Mouse (Mus musculus) fibroblast of lung, adult 2 months (primary cell): ENCODE results near the gene Mtch1.
"Not testable (repeated sequence)": the region's sequence is repeated elsewhere in the genome, so short reads cannot be mapped to it uniquely, and the experiment has no call there.

ENCODE experiments used
- DNase-seq: peaks from one replicate; pipeline ENCODE4 v3.0.0-alpha.2; 2011; ENCODE audit warnings: low read depth

The Mtch1 gene

DNA sequence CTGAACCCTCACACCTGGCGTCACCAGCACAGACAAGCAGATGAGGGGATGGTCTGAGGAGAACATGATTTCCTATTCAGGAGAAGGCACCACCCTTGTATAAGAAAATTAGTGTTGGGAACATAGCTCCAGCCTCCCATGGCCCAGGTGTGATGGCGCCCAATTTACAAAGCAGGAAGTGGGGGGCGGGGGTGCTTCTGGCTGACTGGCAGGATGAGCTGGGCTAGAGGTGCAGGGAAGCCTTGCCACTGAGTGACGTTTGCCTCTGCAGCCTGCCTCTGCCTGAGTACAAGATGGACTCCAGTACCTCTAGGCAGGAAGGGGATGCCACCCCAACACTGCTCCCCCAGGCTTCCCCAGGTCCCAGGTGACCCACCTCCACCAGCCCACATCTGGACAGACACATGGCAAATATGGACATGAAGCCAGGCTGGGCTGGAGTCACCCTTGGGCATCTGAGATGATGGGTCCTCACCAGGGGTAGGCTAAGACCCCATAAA, 15.5 kb downstream of the Mtch1 start:
- DNase-seq: no peak

DNA sequence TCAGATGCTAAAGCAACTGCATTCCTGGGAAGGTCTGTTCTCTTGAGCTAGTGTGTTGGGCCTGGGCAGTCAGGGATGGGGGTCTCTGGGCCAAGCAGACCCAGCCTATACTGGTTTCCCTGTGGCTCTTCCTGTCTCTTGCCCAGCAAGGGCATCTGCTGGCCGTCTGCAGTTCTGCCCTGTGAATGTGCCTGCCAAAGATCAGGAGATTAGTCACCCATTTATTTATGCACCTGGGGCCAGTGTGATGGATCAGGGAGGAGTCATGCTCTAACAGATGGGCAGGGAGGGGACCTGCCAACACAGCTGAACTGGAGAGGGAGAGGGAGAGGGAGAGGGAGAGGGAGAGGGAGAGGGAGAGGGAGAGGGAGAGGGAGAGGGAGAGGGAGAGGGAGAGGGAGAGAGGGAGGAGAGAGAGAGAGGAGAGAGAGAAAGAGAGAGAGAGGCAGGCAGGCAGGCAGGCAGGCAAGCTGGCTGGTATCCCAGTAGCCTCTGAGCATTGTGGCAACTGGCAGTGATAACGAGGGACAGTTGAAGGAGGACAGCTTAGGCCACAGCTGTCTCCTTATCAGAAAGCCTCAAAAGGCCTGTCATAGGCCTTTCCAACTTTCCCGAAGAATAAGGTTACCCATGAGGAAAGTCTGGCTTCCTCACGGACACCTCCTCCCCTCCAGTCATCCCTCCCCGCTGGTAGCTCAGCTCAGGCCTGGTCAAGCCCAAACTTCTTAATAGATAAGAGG, 16.9 kb downstream of the Mtch1 start:
- DNase-seq: no peak

- DNase-seq: no peak
These were observed 17.5 kb downstream of the Mtch1 start for GRCm38 (mm10) chr17:29330221-29330620.

- DNase-seq: no peak
These were observed 20.0 kb downstream of the Mtch1 start for GRCm38 (mm10) chr17:29327691-29328090.

GRCm38 (mm10) chr17:29326531-29327529, 20.9 kb downstream of the Mtch1 start:
- no peak for DNase-seq

DNA sequence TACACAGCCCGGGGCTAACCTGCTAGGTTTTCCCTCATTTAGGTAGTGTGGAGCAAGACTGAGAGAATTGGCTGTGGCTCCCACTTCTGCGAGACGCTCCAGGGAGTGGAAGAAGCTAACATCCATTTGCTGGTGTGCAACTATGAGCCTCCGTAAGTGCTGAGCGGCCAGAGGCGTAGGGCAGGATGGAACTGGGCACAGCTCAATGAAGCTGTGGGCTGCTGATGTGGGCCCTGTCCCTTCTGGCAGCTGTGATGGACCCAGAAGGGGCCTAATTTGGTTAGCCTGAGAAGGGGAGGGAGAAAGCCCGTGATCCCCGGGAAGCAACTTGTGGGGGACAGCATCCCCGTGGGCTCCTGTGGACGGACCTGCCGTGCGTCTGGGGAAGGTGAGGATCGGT, 21.9 kb downstream of the Mtch1 start:
- no peak for DNase-seq

- DNase-seq: no peak
These were observed 24.1 kb downstream of the Mtch1 start for GRCm38 (mm10) chr17:29323625-29324024.

- DNase-seq: no peak
These were observed 25.2 kb downstream of the Mtch1 start for GRCm38 (mm10) chr17:29322603-29322962.

DNA sequence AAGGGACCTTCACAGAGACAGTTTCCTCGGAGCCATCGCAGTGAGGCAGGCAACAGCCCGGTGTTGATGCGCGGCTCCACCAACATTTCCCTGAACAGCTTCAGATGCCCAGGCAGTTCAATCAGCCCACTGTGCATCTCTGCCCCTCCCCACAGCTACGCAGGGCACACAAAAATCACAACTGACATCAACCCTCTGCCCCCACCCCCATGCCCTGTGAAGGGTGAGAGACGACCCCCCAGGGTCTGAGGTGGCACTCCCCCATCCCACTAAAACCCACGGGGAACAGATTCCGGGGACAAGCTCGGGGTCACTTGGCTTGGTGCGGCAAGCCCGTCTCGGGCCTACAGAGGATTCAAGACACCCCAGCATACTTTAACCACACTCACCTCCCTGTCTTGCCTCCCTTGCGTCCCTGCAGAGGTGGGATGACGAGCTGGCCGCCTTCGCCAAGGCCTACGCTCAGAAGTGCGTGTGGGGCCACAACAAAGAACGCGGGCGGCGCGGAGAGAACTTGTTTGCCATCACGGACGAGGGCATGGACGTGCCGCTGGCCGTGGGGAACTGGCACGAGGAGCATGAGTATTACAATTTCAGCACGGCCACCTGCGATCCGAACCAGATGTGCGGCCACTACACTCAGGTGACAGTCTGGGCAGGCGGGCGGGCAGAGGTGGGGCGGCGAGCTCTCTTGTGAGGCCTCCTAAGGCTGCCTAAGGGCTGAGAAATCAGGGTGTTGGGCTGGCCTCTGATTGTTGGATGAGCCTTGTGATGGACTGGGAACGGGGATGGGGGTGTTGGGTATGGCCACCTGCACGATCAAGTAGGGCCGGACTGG, 25.8 kb downstream of the Mtch1 start:
- DNase-seq: no peak

- DNase-seq: no peak
These were observed 27.7 kb downstream of the Mtch1 start for GRCm38 (mm10) chr17:29319881-29320639.

DNA sequence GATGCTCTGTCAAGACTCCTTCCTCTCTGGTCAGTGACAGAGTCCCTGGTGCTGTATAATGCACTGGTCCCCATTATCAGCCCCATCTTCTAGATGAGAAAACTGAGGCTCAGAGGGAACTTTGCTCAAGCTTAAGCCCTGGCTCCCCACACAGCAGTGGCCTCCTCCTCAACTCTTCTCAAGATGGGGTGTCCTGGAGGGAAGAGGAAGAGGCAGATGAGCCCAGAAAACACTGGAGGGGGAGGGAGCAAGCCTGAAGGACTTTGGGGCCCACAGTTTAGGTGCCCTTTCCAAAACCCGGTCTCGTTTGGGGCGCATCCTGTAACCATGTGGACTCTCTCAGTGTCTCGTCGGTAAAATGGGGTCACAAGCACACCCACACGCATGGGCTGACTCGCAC, 28.3 kb downstream of the Mtch1 start:
- DNase-seq: no peak

- DNase-seq: no peak
These were observed 28.9 kb downstream of the Mtch1 start for GRCm38 (mm10) chr17:29318731-29319250.

DNA sequence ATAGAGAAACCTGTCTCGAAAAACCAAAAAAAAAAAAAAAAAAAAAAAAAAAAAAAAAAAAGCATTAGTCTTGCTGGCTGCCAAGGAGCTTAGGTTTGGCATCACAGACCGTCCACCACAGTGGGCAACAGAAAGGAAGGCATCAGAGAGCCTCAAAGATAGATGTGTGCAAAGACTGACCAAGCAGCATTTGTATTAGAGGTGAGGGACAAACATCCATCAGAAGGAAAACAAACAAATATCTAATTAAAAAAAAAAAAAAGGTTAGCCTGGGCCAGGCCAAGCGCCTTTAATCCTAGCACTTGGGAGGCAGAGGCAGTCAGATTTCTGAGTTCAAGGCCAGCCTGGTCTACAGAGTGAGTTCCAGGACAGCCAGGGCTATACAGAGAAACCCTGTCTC, 30.4 kb downstream of the Mtch1 start, which contains the start of gene Pi16:
TSS of gene Pi16 (plus strand) at position 301 of the 400 bp plus-strand sequence.
- not testable (repeated sequence) for DNase-seq

GRCm38 (mm10) chr17:29316891-29317290, 30.8 kb downstream of the Mtch1 start:
- DNase-seq: no peak

- DNase-seq: no peak
These were observed 31.9 kb downstream of the Mtch1 start for GRCm38 (mm10) chr17:29315672-29316465.

DNA sequence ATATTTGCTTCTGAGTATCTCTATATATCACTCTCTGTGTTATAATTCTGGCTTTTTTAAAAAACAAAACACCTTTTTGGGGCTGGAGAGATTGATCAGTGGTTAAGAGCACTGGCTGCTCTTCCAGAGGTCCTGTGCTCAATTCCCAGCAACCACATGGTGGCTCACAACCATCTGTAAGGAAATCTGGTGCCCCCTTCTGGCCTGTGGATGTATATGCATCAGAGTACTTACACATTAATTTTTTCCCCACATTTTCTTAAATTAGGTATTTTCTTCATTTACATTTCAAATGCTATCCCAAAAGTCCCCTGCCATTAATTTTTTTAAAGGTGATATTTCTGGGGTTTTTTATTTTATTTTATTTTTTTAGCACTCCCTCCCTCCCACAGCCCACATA, 34.4 kb downstream of the Mtch1 start:
- no peak for DNase-seq

DNA sequence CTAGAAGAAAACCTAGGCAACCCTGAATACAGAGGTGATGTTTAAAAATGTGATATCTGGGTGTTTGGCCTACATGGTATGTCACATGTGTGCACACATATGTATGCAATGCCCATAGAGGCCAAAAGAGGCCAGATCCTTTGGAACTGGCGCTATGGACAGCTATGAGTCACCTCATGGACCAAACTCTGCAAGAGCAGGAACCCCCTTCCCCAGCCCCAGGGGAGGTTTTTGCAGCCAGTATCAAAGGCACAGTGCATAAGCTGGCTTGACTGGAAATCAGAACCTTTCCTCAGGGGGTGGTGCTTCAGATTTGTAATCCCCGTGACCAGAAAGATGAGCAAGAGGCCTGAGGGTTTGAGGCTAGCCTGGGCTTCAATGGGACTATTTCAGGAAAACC, 35.7 kb downstream of the Mtch1 start:
- DNase-seq: no peak

DNA sequence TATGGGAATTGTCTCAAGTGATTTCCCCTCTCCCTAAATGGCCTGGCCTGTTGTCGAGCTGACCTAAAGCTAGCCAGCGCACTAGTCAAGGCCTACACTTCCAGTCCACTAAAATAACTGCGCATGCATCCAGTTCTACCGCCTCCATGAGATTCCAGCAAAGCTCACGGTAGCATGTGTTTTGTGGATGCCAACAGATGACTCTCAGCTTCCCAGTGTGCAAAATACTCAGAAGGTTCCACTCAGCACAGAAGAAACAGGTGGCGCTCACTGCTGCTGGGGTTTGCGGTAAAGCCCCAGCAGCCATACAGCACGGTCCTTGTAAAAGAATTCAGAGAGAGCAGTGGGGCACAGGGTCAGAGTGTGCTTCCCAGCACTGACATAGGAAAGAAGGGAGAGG, 36.1 kb downstream of the Mtch1 start:
- no peak for DNase-seq

DNA sequence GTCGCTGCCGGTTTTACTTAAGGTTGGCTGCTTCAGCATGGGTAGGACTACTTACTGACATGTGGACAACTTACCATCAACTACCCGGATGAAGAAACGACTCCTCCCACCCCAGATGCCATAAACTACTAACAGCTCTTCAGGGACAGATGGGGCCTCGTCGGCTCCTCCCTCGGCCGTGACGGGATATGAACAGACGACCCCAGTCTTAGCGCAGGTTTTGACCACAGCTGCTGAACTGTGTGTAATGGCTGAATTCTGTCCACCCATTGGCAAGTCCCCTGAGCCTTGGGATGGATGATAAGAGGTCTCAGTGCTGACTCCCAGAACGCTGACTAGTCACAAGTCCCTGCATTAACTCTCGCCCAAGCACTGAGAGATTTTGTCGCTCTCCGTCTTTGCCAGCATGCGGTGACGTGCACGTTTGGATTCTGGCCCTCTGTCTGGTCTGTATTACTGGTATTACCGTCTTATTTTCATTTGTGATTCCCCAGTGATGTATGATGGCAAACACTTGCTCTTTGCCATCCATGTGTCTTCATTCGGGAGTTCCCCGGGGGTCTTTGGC, 37.6 kb downstream of the Mtch1 start:
- DNase-seq: no peak

DNA sequence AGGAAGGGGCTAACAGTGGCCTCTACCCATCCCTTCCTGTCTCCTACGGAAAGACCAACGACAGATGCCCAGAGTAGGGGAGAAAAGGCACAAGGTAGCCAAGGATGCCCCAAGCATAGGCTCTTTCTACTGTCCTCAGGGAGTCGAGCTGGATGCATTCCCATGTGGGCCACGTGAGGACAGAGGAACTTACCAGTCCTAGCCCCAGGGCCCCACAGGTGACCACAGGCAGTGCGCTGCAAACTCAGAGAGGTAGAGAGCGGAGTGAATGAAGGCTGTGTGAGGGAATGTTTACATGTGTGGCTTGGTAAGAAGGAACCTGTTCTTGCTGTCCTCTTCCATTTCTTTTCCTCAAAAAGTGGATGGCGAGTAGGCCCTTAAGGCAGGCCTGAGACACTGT, 41.9 kb downstream of the Mtch1 start:
- no peak for DNase-seq
